Mouse (Mus musculus) kidney, postnatal 25 days (tissue): ENCODE results near the gene Atn1.
A peak's percentile ranks its signal among the peaks of the same experiment; 100 is the strongest.

Experiments used
- DNase-seq, 2 experiments: peaks; one replicate each; pipeline ENCODE4 v3.0.0; 2021; ENCODE audit warnings: mixed read lengths in 2 of 2

Atn1 gene

DNA sequence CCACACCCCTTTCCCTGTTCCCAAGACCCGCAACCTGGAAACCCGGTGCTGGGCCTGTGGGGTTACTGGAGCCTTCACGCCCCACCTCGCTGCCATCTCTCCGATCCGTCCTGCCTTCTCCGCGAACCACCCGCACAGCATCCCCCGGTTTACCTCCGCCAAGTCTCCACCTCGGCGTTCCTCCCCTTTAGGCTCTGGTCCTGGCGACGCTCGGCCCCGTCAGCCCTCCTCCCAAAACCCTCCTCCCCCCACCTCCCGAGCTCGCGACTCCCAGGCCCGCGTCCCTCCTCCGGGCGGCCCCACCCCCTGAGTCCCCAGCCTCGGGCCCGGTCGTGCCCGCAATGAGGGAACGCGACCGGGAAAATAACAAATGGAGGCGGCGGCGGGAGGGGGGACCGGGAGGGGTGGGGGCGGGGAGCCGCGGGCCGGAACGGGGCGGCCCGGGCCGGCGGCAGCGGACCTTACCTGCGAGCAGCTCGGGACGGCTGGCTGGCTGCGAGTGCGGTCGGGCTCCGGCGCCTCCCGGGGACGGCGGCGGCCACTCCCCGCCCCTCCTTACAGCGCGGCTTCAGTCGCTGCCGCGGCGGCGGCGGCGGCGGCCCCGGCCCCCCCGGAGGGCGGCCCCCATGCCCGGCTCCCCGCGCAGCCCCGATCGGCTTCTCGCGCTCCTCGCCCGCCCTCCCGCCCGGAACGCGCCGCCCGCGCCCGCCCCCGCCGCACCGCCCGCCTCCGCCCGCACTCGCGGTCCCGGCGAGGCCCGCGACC is at the start of gene Atn1, which contains the start of gene Gm45234:
Gene Atn1 (minus strand): TSS at position 694 of the 765 bp plus-strand sequence.
Gene Gm45234 (minus strand): TSS at position 191 of the 765 bp plus-strand sequence.
- DNase-seq, result peak; percentile 77 to 91

DNA sequence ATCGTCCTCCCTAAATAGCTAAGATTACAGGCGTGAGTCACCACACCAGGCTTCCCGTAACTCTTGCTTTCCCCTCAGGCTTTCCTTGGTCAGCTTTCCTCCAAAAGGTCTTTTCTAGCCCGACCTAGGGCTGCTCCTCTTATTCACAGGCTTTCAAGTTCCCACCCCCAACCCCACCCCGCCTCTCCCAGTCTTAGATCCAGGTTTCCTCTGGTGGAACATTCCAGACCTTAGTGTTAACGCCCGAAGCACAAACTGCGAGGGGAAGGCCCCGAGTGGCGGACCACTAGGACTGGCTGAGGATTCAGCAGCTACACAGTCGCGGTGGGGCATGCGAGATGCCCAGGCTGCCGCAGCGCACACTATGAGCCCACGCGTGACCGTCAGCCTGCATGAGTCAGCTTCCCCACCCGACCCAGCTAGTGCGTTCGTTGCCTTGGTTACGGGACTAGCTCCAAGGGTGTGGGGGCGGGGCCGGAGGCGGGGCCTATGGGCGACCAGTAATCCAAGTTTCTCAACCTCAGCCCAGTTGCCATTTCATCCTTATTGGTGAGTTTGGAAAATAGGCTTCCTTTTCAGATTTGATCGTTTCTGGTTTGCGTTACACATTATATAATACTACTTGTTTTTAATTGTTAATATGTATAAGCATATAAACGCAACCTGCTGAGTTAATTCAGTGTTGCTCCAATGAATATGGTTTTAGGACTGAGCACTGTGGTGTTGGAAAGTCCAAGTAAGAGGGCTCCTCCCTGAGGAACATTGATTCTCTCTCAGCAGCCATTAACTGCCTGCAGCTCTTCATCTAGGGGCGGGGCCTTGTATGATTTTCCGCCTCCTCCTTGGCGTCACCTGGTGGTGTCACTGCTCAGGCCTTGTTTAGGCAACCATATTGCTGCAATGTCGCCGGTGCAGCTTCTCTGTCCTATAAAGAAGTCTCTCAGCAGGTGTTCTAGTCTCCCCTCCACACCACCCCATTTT is 49.3 kb upstream of the Atn1 start:
- peak; percentile 99 for DNase-seq

DNA sequence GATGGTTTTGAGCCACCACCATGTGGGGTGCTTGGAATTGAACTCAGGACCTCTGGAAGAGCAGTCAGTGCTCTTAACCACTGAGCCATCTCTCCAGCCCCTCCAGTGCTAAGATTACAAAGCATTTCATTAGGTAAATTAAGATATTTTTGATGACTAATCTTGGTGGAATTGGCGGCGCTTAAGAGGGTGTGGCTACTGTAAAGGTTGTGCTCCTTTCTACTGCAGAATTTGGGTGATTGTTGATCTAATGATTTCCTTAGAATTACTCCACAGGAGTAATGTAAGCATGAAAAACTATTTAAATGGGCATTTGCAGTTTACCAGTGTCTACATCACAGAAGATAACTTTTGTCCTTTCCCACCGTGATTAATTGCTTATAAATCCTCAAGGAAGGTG is 48.0 kb upstream of the Atn1 start:
- DNase-seq, result peak in 1 of 2 experiments; percentile 6

DNA sequence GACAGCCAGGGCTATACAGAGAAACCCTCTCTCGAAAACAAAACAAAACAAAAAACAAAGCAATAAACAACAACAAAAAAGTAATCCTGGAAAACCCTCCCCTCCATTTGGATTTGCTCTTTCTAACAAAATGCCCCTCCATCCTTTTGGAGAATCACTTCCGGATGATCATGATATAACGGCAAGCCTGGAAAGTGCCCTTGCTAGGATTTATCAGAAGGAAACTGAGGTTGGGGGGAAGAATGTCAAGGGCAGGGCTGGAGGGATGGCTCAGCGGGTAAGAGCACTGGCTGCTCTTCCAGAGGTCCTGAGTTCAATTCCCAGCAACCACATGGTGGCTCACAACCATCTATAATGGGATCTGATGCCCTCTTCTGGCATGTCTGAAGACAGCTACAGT is 47.4 kb upstream of the Atn1 start:
- peak in 1 of 2 experiments; percentile 16 for DNase-seq

DNA sequence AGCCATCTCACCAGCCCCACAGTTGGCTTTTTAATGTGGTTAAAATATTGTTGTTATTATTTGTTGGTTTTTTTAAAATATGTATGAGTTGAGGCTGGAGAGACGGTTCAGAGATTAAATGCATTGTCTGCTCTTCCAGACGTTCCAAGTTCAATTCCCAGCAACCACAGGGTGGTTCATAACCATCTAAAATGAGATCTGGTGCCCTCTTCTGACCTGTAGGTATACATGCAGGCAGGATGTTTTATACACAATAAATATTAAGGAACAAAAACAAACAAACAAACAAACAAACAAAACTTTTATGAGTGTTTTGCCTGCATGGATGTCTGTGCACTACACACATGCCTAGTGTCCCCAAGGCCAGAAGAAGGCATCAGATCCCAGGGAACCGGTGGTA is 46.7 kb upstream of the Atn1 start:
- DNase-seq, result peak in 1 of 2 experiments; percentile 4

DNA sequence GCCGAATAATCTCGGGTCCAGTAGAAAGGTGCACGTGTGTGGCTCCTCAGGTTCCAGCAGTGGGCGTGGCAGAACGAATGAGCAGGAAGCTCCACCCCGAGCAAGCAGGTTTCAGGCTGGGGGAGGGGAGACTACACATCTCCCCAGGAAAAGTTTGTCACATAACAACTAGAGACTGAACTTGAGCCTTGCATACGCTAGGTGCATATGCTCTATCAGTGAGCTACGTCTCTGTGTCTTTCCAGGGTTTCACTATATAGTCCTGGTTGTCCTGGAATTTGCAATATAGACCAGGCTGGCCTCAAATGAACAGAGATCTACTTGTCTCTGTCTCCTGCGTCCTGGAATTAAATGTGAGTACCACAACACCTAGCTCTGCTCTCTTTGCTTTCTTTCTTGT is 46.1 kb upstream of the Atn1 start:
- DNase-seq, result peak in 1 of 2 experiments; percentile 32

DNA sequence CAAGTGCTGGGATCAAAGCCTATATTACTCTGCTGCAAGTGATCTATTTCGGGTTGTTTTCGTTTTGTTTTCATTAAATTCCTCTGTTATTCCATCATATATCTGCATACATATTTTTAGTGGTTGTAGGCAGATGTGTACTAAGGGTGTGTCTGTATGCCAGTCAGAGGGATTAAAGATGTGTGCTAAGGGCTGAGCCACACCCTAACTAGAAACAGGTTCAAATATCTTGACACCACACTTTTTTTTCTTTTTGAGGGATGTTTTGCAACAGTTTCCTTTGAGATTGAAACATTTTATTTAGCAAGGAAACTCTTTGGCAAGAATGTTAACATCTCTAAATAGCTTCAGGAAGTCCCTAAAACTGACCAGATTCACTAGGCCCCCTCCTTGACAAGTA is 39.9 kb upstream of the Atn1 start:
- DNase-seq, result no peak

DNA sequence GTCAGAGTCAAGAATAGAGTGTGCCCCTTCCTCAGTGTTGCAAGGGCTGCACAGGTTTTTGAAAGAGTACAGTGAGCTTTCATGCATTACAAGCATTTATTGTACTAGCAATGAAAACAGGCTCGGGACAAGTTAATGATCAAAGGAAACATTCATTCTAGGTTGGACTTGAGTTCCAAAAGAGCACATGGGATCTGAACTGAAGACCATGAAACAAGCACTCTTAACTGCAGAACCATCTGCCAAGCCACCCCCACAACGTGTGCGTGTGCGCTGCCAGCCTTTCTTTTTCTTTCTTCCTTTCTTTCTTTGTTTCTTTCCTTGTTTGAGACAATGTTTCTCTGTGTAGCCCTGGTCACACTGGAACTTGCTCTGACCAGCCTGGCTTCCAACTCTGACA is 39.5 kb upstream of the Atn1 start:
- peak; percentile 49 to 53 for DNase-seq

DNA sequence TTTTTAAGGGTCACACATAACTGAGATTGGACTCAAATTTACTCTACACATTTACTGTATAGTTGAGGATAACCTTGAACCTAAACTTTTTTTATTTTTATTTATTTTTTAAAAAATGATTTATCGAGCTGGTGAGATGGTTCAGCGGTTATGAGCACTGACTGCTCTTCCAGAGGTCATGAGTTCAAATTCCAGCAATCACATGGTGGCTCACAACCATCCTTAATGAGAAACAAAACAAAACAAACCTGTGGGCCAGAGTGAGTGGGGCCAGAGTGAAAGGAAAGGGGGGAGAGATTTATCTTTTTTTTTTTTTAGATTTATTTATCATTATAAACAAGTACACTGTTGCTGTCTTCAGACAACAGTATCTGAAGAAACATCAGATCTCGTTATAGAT is 35.6 kb upstream of the Atn1 start:
- peak in 1 of 2 experiments; percentile 40 for DNase-seq

DNA sequence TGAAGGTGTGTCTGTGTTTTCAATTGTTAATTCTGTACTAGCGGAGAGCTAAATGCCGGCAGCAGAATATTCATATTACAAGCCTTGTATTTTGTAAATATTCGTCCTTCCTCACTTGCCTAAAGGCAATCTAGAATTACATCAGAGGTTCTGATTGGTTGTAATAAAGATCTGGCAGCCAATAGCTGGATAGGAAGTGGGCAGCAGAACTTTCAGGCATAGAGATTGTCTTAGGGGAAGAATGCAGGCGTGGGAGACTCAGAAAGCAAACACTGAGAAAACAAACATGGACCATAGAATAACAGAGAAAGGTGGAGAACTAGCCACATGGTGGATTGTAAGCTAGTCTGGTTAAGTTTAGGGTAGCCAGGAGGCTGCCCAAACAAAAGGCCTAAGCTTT is 33.8 kb upstream of the Atn1 start:
- no peak for DNase-seq

DNA sequence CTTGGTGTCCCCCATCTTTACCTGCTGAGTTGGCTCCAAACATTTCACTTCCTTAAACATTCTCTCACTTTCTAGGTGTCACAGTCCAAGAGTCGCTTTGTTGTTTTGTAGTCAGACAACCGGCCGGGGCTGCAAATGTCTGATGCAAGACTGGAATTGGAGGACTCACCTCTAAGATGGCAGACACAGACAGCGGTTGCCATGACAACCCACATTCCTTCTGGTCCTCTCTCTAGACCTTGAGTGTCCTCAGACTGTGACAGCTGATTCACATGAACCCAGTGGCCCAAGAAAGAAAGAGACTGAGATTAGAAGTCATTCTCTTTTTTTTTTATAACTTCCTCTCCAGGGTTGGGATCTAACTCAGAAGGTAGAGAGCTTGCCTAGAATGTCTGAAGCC is 33.2 kb upstream of the Atn1 start:
- DNase-seq, result peak in 1 of 2 experiments; percentile 43

DNA sequence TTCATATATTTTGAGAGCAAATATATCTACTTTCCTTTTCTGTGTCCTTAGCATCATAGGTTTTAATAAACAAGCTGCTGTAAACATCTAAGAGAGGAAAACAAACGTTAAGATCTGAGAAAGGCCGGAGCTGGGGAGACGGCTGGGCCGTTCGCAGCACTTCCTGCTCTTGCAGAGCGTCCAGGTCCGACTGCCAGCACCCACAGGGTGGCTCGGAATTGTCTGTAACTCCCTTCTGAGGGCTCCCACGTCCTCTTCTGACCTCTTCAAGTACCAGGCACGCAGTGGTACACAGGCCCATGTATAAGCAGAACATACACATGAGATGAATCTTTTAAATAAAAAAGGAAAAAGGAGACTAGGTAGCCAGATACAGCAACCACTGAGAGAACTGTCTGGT is 31.4 kb upstream of the Atn1 start:
- no peak for DNase-seq

DNA sequence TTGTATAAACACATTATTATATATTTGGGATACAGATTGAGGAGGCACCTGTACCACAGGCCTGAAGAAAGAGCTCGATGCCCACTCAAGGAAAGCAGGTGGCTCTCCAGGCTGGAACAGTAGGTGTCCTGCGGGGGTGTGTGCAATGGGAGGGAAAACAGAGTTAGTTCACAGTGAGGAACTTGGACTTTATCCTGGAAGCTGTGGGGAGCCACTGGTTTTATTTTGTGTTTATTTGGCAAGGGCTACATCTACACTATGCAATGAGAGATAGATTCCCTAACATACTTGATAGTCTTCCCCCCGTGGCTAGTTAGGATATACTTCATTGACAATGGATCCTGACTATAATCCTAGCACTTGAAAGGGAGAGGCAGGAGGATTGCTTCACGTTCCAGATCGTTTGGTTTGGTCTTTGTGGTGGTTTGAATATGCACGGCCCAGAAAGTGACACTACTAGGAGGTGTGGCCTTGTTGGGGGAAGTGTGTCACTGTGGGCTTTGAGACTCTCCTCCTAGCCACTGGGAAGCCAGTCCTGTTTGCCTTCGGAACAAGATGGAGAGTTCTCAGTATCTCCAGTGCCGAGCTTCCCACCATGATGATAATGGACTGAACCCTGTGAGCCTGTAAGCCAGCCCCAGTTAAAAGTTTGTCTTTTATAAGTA is 30.6 kb upstream of the Atn1 start:
- DNase-seq, result peak; percentile 39 to 70

DNA sequence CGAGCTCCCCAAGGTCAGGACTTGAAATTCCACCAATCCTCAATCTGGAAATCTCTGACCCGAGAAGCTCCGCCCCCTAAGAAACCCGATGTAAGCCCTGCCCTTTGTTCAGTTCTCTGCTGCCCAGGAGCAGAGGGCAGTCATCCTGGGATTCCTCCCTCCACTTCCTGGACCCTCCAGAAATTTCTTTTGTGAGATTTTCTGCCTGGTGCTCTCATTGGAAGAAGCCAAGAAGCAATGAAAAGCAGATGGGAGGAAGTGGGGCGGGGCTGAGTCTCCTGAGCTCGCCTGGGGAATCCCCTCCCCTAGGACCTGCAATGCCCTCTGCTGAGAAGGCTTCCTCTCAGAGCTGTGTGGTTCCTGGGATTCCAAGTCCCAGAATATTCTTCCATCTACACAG is 26.1 kb upstream of the Atn1 start:
- peak; percentile 56 to 65 for DNase-seq

DNA sequence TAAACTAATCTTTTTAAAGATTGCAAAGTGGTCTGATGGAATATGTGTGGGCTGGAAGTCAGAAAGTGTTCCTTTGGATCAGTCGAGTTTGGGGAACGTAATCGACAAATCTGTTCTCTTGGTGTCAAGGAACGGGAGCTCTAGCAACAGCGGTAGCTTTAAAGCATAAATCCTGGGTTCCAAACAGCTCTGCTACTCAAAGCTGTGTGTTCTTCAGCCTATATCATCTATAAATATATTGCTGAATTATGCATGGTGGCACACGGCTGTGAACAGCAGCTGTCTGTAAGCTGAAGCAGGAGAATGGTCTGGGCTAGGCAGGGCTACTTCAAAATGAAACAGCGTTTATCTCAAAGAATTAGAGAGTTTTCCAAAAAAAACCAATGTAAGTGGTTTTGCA is 24.6 kb upstream of the Atn1 start:
- no peak for DNase-seq

DNA sequence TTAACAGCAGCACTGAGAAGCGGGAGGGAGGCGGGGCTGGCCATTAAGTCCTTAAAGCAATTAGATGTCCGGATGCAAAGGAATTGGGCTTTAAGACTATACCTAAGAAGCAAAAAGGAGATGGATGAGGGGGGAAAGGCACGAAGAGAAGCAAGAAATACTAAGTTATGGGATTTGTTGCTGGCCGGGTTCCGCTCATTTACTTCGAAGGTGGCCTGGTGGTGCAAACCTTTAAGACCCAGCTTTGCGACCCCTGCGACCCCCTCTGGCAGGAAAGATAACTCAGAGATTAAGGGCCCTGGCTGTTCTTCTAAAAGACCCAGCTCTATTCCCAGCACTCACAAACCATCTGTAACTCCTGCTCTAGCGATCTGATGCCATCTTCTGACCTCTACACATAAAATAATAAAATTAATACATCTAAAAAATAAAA is 23.7 kb upstream of the Atn1 start:
- peak; percentile 53 to 59 for DNase-seq

DNA sequence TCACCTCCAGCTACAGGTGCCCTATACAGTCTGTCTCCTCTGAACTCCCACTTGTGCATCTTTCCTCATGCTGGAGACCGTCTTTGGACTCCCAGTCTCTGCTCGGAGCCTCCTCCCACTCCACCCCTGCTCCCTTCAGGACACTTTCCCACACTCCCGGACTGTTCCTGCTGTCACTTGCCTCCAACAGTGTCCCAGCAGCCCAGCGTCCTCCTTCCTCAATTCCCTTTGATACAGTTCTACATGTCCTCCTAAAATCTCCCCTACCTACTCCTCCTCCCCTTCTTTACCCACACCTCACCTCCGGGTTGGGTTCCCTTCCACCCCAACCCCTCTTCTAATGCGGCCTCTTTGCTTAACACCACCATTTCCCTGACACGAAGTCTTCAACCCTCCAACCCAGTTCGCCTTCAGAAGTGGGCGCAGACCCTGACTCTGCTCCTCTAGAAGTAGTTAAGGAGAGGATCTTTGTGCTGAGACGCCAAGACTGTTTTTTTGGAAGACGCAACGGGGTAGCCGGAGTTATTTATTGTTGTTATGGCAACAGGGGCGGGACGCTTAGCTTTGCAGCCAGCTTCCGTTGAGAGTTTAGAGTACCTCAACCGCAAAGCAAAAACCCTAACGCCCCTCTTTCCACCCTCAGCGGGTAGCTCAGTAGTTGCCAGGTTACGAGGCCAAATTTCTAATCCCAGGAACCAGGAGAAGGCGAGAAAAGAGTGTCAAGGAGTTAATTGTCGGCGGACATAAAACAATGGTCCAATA is 23.1 kb upstream of the Atn1 start, which contains the start of gene Lrrc23:
Gene Lrrc23 (minus strand): TSS at position 506 of the 762 bp plus-strand sequence.
- DNase-seq, result peak; percentile 52 to 57

DNA sequence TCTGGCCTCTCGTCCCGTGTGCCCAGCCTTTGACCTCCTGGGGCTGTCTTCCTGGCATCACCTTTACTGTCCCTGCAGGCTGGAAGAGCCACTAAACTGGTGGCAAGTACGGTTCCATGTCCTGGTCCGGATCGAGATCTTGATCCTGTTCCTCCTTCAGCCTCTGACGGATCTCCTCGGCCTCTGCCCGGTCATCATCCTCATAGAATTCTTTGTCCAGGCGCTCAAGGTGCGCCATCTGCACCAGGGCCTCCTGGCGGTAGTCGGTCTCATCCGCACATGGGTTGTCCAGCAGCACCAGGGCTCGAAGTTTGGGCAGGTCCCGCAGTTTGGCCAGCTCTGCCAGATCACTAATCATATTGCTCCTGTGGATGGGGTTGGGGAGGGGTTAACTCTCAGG is 14.2 kb upstream of the Atn1 start:
- no peak for DNase-seq

DNA sequence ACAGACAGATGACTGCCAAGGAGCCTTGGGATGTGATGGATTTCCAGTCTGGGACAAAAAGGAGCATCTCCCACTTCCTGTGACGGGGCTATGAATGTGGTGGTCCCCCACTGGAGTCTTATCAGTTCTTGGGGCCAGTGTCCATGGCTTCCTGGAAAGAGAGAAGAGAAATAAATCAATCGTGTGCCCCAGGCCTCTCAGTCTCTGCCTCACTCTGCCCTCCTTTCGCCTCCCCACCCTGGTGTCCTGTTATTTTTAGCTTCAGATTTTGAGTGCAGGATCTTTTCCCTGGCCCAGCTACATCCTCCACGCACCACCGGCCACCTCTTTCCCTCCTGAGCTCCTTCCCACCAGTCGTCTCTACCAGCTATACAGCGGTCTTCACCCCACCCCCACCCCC is 13.7 kb upstream of the Atn1 start:
- no peak for DNase-seq

DNA sequence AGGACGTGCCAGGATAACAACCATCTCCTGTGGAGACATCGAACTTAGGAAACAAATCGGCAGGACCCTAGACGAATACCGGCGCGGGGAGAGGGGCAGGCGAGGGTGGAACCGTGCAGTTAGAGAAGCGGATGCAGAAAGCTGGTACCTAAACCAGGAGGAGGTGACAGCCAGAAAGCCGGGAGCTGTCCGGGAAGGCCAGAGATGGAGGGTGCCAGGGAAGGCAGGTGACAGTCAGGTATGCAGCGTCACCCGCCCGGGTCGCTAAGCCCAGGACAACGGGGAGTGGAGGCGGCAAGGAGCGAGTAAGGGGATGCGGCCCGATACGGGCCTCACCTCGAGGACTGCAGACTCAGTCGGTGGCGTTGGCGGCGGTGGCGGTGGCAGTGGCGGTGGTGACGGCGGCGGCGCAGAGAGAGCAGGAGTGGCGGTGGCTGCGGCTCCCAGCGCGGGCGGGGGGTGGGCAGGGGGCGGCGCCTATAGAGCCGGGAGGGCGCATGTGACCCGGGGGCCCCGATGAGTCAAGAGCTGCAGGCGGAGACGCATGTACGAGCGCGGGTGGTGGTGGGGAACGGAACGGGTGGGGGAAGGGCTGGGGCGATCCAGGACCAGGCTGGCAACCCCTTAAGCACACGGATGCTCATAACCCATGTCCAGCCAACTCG is 12.9 kb upstream of the Atn1 start, which contains the start of gene Eno2:
Gene Eno2 (minus strand): TSS at position 573 of the 665 bp plus-strand sequence.
- peak; percentile 31 to 62 for DNase-seq

DNA sequence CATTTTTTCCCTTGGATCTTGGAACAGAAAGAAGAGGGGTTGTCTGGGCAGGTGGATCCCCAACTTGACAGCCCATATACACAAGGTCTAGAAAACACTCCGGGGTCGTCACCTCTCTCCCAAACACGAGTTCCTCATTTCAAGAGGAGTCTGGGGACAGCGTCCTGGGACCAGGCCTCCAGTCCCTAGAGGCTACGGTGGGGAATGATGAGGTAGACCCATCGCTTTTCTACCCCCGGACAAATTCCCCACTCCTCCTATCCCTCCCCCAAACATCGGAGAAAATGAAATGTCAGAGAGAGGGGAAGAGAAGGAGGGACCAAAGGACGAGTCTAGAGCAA is 12.3 kb upstream of the Atn1 start:
- DNase-seq, result no peak
